Mouse (Mus musculus) ovary, adult 10 weeks (tissue): ENCODE results near the gene Gskip. TPM values are rescaled to one million over a fixed set of nuclear protein-coding genes. Genes with fewer than 3 reads are reported as not detected.

Experiments used
- polyA plus RNA-seq: library from polyadenylated mRNA; stranded (reverse); fragments of 350-450 nt; fragmentation: Illumina TruSeq; extraction: RNeasy Lipid Tissue Mini Kit (QIAGEN cat#74804); gene quantifications from one replicate; pipeline ENCODE4 v1.2.3, GENCODE M21; 2014

Gskip gene
- polyA plus RNA-seq, result 25.2 TPM

GRCm38 (mm10) chr12:105683933-105684901, at the start of gene Gskip:
TSS of gene Gskip (plus strand) at chr12:105684829.

DNA sequence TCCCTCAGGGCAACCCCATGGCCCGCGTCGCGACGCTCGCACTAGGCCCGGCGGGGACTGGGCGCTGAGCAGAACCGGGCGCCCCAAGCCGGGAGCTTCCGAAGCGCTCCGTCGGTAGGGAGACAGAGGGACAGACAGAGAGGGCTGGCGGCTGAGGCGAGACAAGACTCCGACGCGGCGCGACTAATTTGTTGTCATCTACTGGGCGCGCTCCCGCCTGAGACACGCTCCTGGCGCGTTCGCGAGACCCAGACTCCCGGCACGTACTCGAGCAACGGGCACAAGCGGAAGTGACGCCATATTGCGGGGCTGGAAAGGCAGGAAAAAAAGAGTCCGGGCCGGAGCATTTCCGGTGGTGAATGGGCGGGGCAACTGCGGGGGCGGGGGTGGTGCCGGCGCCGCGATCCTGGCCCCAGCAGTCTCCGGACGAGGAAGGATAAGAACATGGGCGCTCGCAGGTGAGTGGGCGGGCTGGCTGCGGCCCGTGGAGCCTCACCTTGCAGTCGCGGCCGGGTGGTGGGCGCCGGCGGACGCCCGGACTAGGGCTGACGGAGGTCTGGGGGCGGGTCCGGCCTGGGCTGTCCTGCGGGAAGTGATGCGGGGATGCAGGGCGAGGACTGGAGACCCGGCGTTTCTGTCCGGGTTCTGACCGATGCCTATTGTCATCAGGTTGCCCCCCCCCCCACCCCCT, 517 bp downstream of the Gskip start, which contains the start of gene Atg2b:
Gene Atg2b (minus strand): TSS at position 211 of the 691 bp plus-strand sequence.

DNA sequence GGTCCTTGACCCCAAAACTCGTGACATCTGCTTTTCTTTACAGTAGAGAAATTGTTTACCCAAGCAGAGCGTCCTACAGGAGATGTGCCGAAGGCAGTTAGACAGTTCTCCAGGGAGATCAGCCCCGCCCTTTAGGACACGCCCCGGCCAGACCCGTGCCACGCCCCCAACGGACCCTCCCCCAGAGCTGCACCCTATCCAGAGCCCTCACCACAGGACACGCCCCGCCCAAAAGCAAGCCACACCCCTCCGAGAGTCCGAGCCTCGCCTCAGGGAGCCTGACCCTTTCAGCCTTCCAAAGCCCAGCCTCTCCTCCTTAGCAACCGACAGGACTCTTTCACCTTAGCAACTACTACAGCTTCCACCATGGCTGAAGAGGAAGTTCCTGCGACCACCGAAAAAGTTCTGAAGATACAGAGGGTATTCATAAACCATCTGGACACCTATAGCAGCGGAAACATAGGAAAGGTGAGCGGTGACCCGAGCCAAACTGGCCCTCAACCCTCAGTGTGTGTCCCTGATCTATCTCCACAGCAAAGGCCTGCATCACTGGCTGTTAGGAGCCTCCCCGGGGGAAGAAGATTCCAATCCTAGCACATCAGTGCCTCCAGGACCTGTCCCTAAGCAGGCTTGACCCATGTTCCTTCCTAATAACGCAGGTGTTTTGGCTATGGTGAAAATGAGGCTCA, 21.3 kb downstream of the Gskip start, which contains the start of gene Ak7:
Gene Ak7 (plus strand): TSS at position 178 of the 689 bp plus-strand sequence.

Other genes with a start within 250 kb of the Gskip start
- gene D430019H16Rik, start 231.0 kb upstream of the Gskip start, polyA plus RNA-seq, result 3.2 TPM
- 0.14 TPM for gene Bdkrb2, start 121.6 kb upstream of the Gskip start, polyA plus RNA-seq
- gene Bdkrb1, start 81.7 kb upstream of the Gskip start, polyA plus RNA-seq, result not detected
- 12.7 TPM for gene Atg2b, start 382 bp downstream of the Gskip start, polyA plus RNA-seq
- 7.1 TPM for gene Ak7, start 21.1 kb downstream of the Gskip start, polyA plus RNA-seq
- 646 TPM for gene Papola, start 99.9 kb downstream of the Gskip start, polyA plus RNA-seq